Mouse (Mus musculus) ES-Bruce4 (cell line): ENCODE data around the gene Spata25. TPM values are rescaled to one million over a fixed set of nuclear protein-coding genes. Genes with fewer than 3 reads are reported as not detected.

ENCODE experiments used
- H3K27ac ChIP-seq: 2 replicates; pipeline ENCODE4 v1.5.1; 2012; ENCODE audit warnings: low read length, inconsistent platforms; ENCODE audit not compliant: insufficient read depth
- H3K27me3 ChIP-seq: 2 replicates; pipeline ENCODE4 v1.6.1; 2012; ENCODE audit warnings: mild to moderate bottlenecking, low read length, inconsistent platforms; ENCODE audit not compliant: control insufficient read depth, poor library complexity, insufficient read depth, severe bottlenecking
- H3K36me3 ChIP-seq: 2 replicates; pipeline ENCODE4 v1.6.1; 2012; ENCODE audit warnings: inconsistent platforms, mild to moderate bottlenecking, low read length, moderate library complexity; ENCODE audit not compliant: control insufficient read depth, poor library complexity, insufficient read depth, severe bottlenecking
- H3K4me1 ChIP-seq: one replicate; pipeline ENCODE4 v1.8.1; 2011; ENCODE audit warnings: low read length; ENCODE audit not compliant: control insufficient read depth, insufficient read depth
- H3K4me3 ChIP-seq: 2 replicates; pipeline ENCODE4 v1.5.1; 2011; ENCODE audit warnings: low read depth, mild to moderate bottlenecking, low read length
- H3K9ac ChIP-seq: 2 replicates; pipeline ENCODE4 v1.6.1; 2012; ENCODE audit warnings: low read depth, mild to moderate bottlenecking, inconsistent platforms; ENCODE audit not compliant: poor library complexity, severe bottlenecking
- H3K9me3 ChIP-seq: replicated peaks from 2 replicates; pipeline ENCODE4 v1.6.1; 2012; ENCODE audit warnings: mild to moderate bottlenecking, low read length, inconsistent platforms; ENCODE audit not compliant: control insufficient read depth, poor library complexity, insufficient read depth, severe bottlenecking
- CTCF ChIP-seq: IDR thresholded peaks from one replicate; pipeline ENCODE4 v1.8.1; 2011; ENCODE audit warnings: low read depth, low read length
- EP300 ChIP-seq: IDR thresholded peaks from 2 replicates; pipeline ENCODE4 v1.6.1; 2011; ENCODE audit warnings: low read depth, low read length; ENCODE audit not compliant: insufficient read depth
- POLR2A ChIP-seq: IDR thresholded peaks from one replicate; pipeline ENCODE4 v1.8.1; 2011; ENCODE audit warnings: low read length; ENCODE audit not compliant: insufficient read depth
- polyA plus RNA-seq: library from polyadenylated mRNA; stranded (reverse); fragments of >200 nt; gene quantifications from 2 replicates; pipeline ENCODE4 v1.2.4, GENCODE M21; 2011; ENCODE audit warnings: low read depth; ENCODE audit not compliant: missing spikeins, insufficient read depth, insufficient read length

Spata25 gene
- polyA plus RNA-seq, 1 experiment: not detected

- Histone ChIP-seq H3K9ac (peak within 1 kb of the TSS; percentile 78), H3K36me3 (peaks cover 14% of the 10 kb centered on the region), H3K4me3 (peak within 1 kb of the TSS; percentile 84), H3K4me1 (no peaks in the 10 kb centered on the region), H3K27ac (0 out of 2 replicates have a peak within 1 kb of the TSS, but pooled peaks have one; percentile 12), H3K9me3 (no peaks in the 10 kb centered on the region), H3K27me3 (no peaks in the 10 kb centered on the region)
- TF ChIP-seq POLR2A (no peak), EP300 (peak; percentile 84)
These were observed 5.1 kb upstream of the Spata25 start, which contains the start of gene Neurl2 for GRCm38 (mm10) chr2:164833314-164833959. Gene Neurl2 (minus strand): TSS chr2:164833456.

- TF ChIP-seq CTCF (peak; percentile 40), POLR2A (no peak), EP300 (0 out of 2 replicates have a peak, but pooled peaks have one; percentile 58)
- 0 out of 2 replicates have a peak within 1 kb of the TSS, but pooled peaks have one; percentile 12 for H3K27ac ChIP-seq
- H3K36me3 ChIP-seq: peaks cover 12% of the 10 kb centered on the region
- no peaks in the 10 kb centered on the region for H3K27me3 ChIP-seq
- H3K9me3 ChIP-seq: no peaks in the 10 kb centered on the region
- H3K4me3 ChIP-seq: peak within 1 kb of the TSS; percentile 84
- peak within 1 kb of the TSS; percentile 78 for H3K9ac ChIP-seq
- no peaks in the 10 kb centered on the region for H3K4me1 ChIP-seq
These were observed 4.5 kb upstream of the Spata25 start, which contains the start of gene Ctsa for GRCm38 (mm10) chr2:164832748-164833301. Gene Ctsa (plus strand): TSS chr2:164832873.

GRCm38 (mm10) chr2:164832032-164832747, 3.9 kb upstream of the Spata25 start:
- peak overlapping the region; percentile 84 for H3K4me3 ChIP-seq
- H3K9ac ChIP-seq: peak overlapping the region; percentile 78
- H3K4me1 ChIP-seq: no peaks in the 10 kb centered on the region
- H3K9me3 ChIP-seq: no peaks in the 10 kb centered on the region
- H3K36me3 ChIP-seq: peaks cover 18% of the 10 kb centered on the region
- H3K27me3 ChIP-seq: no peaks in the 10 kb centered on the region
- no peak overlapping the region for H3K27ac ChIP-seq
- TF ChIP-seq POLR2A (no peak), CTCF (no peak), EP300 (no peak)

- Histone ChIP-seq H3K4me3 (no peak overlapping the region), H3K27me3 (no peaks in the 10 kb centered on the region), H3K36me3 (peaks cover 20% of the 10 kb centered on the region), H3K9ac (no peak overlapping the region), H3K4me1 (no peaks in the 10 kb centered on the region), H3K9me3 (no peaks in the 10 kb centered on the region), H3K27ac (no peak overlapping the region)
- TF ChIP-seq POLR2A (no peak), EP300 (no peak), CTCF (no peak)
These were observed 2.7 kb upstream of the Spata25 start for GRCm38 (mm10) chr2:164831029-164831428.

- H3K36me3 ChIP-seq: peaks cover 36% of the 10 kb centered on the region
- H3K4me3 ChIP-seq: no peak overlapping the region
- H3K27ac ChIP-seq: peak overlapping the region; percentile 69
- no peak overlapping the region for H3K9ac ChIP-seq
- H3K9me3 ChIP-seq: no peaks in the 10 kb centered on the region
- H3K27me3 ChIP-seq: no peaks in the 10 kb centered on the region
- H3K4me1 ChIP-seq: no peaks in the 10 kb centered on the region
- TF ChIP-seq POLR2A: no peak
- no peak for TF ChIP-seq CTCF
- TF ChIP-seq EP300: no peak
These were observed 753 bp upstream of the Spata25 start for GRCm38 (mm10) chr2:164829090-164829489.
